Mouse (Mus musculus) thymus, adult 2 months (tissue): ENCODE measurements around the gene Gm10065. TPM values are rescaled to one million over a fixed set of nuclear protein-coding genes. Genes with fewer than 3 reads are reported as not detected.
"Not testable (repeated sequence)": the region's sequence is repeated elsewhere in the genome, so short reads cannot be mapped to it uniquely, and the experiment has no call there.

Experiments
- DNase-seq: peaks from one replicate; pipeline ENCODE4 v3.0.0; 2021
- H3K27ac ChIP-seq: fragments of 200-500 bp; 2 replicates; pipeline ENCODE4 v1.5.1; 2012; ENCODE audit warnings: low read length, control low read depth; ENCODE audit not compliant: control insufficient read depth, insufficient read depth
- H3K27me3 ChIP-seq: fragments of 200-500 bp; 2 replicates; pipeline ENCODE4 v1.6.1; 2012; ENCODE audit warnings: mild to moderate bottlenecking, low read length, moderate library complexity, mixed read lengths; ENCODE audit not compliant: control insufficient read depth, insufficient read depth
- H3K36me3 ChIP-seq: fragments of 200-500 bp; 2 replicates; pipeline ENCODE4 v1.6.1; 2012; ENCODE audit warnings: mild to moderate bottlenecking, low read length, moderate library complexity; ENCODE audit not compliant: control insufficient read depth, insufficient read depth
- H3K4me1 ChIP-seq: fragments of 200-500 bp; replicated peaks from 2 replicates; pipeline ENCODE4 v1.6.1; 2012; ENCODE audit warnings: low read length; ENCODE audit not compliant: control insufficient read depth, insufficient read depth
- H3K4me3 ChIP-seq: fragments of 200-500 bp; 2 replicates; pipeline ENCODE4 v1.5.1; 2012; ENCODE audit warnings: mild to moderate bottlenecking, low read length, control low read depth, moderate library complexity; ENCODE audit not compliant: control insufficient read depth, insufficient read depth
- CTCF ChIP-seq: fragments of 200-500 bp; IDR thresholded peaks from 2 replicates; pipeline ENCODE4 v1.5.1; 2012; ENCODE audit warnings: mild to moderate bottlenecking, control low read depth, low read length, moderate library complexity, borderline replicate concordance; ENCODE audit not compliant: control insufficient read depth, poor library complexity, insufficient read depth; ENCODE audit errors: extremely low read depth
- POLR2A ChIP-seq: fragments of 200-500 bp; IDR thresholded peaks from 2 replicates; pipeline ENCODE4 v1.6.1; 2012; ENCODE audit warnings: mild to moderate bottlenecking, low read length, control low read depth, moderate library complexity; ENCODE audit not compliant: control insufficient read depth, poor library complexity, insufficient read depth; ENCODE audit errors: extremely low read depth
- WGBS: fragments of 180-500 bp; shearing (Covaris S2); methylation state at CpG from one replicate; pipeline ENCODE4 v1.1.7; 2018; 5-methylcytosine and 5-hydroxymethylcytosine counted together
- polyA plus RNA-seq: library from polyadenylated mRNA; depleted of rRNA; stranded (reverse); fragments of >200 nt; gene quantifications from 2 replicates; pipeline ENCODE4 v1.2.3, GENCODE M21; 2012

Gene Gm10065
- polyA plus RNA-seq, 1 experiment, result not detected

- H3K4me1 ChIP-seq, result peaks cover 3% of the 10 kb centered on the region; the same call in 1 of the 2 replicates
- H3K4me3 ChIP-seq, result no peak overlapping the region
- WGBS, result 73% methylated on average over 4 of the region's 4 CpGs
- H3K27ac ChIP-seq, result no peak overlapping the region
- no peaks in the 10 kb centered on the region for H3K36me3 ChIP-seq
- no peak for DNase-seq
- H3K27me3 ChIP-seq, result peaks cover 5% of the 10 kb centered on the region; the same call in 1 of the 2 replicates
- TF ChIP-seq CTCF (no peak), POLR2A (no peak)
Measured at GRCm38 (mm10) chr13:21472427-21472826, 6.8 kb downstream of the Gm10065 start.

DNA sequence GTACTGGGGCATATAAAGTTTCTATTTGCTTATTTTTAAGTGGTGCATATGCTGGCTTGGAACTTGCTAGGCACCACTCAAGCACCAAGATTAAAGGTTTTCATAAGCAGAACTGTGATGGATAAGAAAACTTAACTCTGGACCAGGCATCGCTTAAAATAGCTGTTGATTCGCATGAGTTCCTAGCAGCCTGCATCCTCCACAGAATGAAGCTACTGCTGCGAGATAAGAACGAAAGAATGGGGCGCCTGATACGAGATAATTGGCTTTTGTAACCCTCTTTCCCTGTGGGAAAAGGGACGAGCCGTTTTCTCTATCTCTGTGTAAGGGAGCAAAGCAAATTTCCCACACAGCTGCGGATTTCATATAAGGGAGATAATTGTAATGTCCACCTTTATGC is 10.1 kb downstream of the Gm10065 start:
- no peak for DNase-seq
- Histone ChIP-seq H3K4me1 (peaks cover 3% of the 10 kb centered on the region; the same call in 1 of the 2 replicates), H3K27me3 (peaks cover 5% of the 10 kb centered on the region; the same call in 1 of the 2 replicates), H3K4me3 (no peak overlapping the region), H3K36me3 (no peaks in the 10 kb centered on the region), H3K27ac (no peak overlapping the region)
- WGBS, result 51% methylated on average over 9 of the region's 9 CpGs
- TF ChIP-seq POLR2A (no peak), CTCF (no peak)

GRCm38 (mm10) chr13:21468061-21469019 is 10.9 kb downstream of the Gm10065 start, which contains the start of gene Nkapl:
Gene Nkapl (minus strand): TSS chr13:21468509.
- peak; percentile 31 for DNase-seq
- H3K27me3 ChIP-seq, result peaks cover 5% of the 10 kb centered on the region; the same call in 1 of the 2 replicates
- H3K27ac ChIP-seq, result no peak within 1 kb of the TSS
- H3K36me3 ChIP-seq, result no peaks in the 10 kb centered on the region
- H3K4me1 ChIP-seq, result peaks cover 3% of the 10 kb centered on the region; the same call in 1 of the 2 replicates
- WGBS, result 1% methylated on average over 54 of the region's 54 CpGs
- TF ChIP-seq CTCF (no peak), POLR2A (no peak)
- H3K4me3 ChIP-seq, result peak within 1 kb of the TSS; percentile 49

DNA sequence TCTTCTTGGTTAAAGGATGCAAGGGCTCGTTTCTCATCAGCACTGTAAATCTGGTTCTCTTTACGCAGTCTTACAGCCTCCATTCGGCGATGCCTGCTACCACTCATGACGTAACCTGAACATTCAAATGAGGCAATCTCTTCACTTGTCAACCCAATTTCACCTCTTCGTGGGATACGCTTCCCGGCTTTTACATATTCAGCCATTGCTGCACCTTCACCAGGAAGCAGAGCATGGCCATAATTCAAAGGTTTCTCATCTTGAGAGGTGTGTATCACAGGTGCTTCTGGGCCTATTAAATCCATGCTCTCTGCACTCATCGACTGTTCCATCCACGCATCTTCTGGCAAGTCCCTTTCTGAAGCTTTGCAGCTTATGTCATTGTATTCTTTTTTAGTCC is 11.9 kb downstream of the Gm10065 start:
- 90% methylated on average over 10 of the region's 10 CpGs for WGBS
- Histone ChIP-seq H3K4me1 (peaks cover 3% of the 10 kb centered on the region; the same call in 1 of the 2 replicates), H3K27ac (no peak overlapping the region)

GRCm38 (mm10) chr13:21462516-21462915 is 16.7 kb downstream of the Gm10065 start:
- not testable (repeated sequence) for H3K4me3 ChIP-seq, H3K27ac ChIP-seq, H3K27me3 ChIP-seq, DNase-seq, H3K36me3 ChIP-seq, H3K4me1 ChIP-seq
- WGBS, result 76% methylated on average over 9 of the region's 9 CpGs

More for the DNA sequence above, 11.9 kb downstream of the Gm10065 start:
- TF ChIP-seq CTCF, result no peak
- Histone ChIP-seq H3K4me3 (no peak overlapping the region), H3K27me3 (peaks cover 5% of the 10 kb centered on the region; the same call in 1 of the 2 replicates), H3K36me3 (no peaks in the 10 kb centered on the region)
- no peak for DNase-seq

DNA sequence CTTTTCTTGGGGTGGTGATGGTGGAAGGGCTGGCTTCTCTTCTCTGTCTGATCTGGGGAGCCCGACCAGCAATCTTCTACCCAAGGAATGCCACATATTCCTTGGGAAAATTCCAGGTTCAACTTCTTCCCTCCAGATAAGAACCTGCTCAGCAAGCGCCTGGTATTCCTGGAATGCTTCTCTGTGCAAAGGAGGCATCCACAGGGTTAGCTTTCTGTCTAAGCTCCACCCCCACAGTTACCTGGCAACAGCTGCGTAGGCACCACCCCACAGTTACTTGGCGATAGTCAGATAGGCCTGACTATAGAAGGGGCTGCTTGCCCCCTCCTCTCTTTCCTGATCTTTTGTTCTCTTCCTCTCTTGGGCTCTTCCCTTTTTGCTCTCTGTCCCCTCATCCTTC is 22.9 kb downstream of the Gm10065 start:
- H3K27me3 ChIP-seq, result no peaks in the 10 kb centered on the region
- H3K36me3 ChIP-seq, result no peaks in the 10 kb centered on the region
- no peak overlapping the region for H3K27ac ChIP-seq
- no peaks in the 10 kb centered on the region for H3K4me1 ChIP-seq
- no peak for DNase-seq
- H3K4me3 ChIP-seq, result no peak overlapping the region
- WGBS, result 68% methylated on average over 4 of the region's 4 CpGs
- TF ChIP-seq CTCF, result no peak
- no peak for TF ChIP-seq POLR2A
